ENCODE assay signal across 8 mouse cellular contexts in the genomic region with DNA sequence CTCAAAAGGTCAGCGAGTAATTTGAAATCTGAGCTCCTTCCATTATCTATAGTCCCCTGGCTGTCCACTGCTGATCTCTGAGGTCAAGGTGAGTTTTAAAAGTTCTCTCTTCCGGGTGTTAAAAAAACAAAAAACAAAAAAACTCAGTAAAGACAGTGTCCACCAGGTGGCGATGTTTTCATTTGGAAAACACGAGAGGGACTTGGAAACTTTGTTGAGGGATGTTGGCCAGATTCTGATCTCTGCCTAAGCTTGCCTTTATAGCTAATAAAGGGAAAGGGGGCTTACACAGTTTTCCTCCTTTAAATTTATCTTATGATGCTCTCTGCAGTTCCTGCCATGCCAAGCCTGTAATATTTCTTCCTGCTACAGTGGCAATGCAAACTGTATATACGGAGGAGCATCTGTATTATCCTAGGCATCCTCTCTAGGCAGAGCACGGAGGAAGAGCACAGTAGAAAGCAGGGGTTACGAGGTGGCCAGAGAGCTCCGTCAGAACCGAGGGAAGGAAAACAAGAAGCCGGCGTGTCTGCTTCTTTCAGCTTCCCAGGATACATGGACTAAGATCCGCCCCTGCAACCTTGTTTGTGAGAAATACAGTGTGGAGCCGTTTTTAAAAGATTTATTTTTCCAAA.
A peak's percentile ranks its signal among the peaks of the same experiment; 100 is the strongest.
DNase-seq lines count a peak whose midpoint lies in the region; ATAC-seq and TF ChIP-seq lines count a peak whose summit lies in the region.

No protein-coding gene starts in this region.

- no peaks in the 10 kb centered on the region for H3K36me3 ChIP-seq in intestine, embryonic 15.5 days
- H3K36me3 ChIP-seq in limb, embryonic 14.5 days (ENCODE audit: control insufficient read depth, insufficient read depth, low read length): no peaks in the 10 kb centered on the region

- H3K27ac ChIP-seq in intestine, embryonic 15.5 days: no peak overlapping the region
- H3K27ac ChIP-seq in limb, embryonic 14.5 days (replicated peaks; ENCODE audit: low read depth, low read length): no peak overlapping the region

- WGBS in intestine, embryonic 15.5 days: 28% methylated on average over 13 of the region's 13 CpGs
- WGBS in limb, embryonic 14.5 days: 15% methylated on average over 13 of the region's 13 CpGs

- no peak overlapping the region; the same call in 1 of the 2 replicates for H3K4me2 ChIP-seq in intestine, embryonic 15.5 days (replicated peaks)
- peak overlapping the region; percentile 35; the same call in 1 of the 2 replicates for H3K4me2 ChIP-seq in limb, embryonic 14.5 days (replicated peaks; ENCODE audit: low read depth, low read length, severe bottlenecking)

- H3K9me3 ChIP-seq in intestine, embryonic 15.5 days: no peaks in the 10 kb centered on the region
- no peaks in the 10 kb centered on the region for H3K9me3 ChIP-seq in limb, embryonic 14.5 days (ENCODE audit: control insufficient read depth, low read length)

- no peak for TF ChIP-seq POLR2A in limb, embryonic 14.5 days (IDR thresholded peaks at IDR 0.05; ENCODE audit: borderline replicate concordance, extremely low read depth, insufficient read depth, insufficient read length)

- no peak overlapping the region for H3K4me3 ChIP-seq in intestine, embryonic 15.5 days (replicated peaks)
- H3K4me3 ChIP-seq in limb, embryonic 14.5 days (replicated peaks; ENCODE audit: low read length): no peak overlapping the region

- H3K27me3 ChIP-seq in intestine, embryonic 15.5 days (replicated peaks): no peaks in the 10 kb centered on the region
- no peaks in the 10 kb centered on the region for H3K27me3 ChIP-seq in limb, embryonic 14.5 days (ENCODE audit: control insufficient read depth, insufficient read depth, low read length)

- H3K9ac ChIP-seq in intestine, embryonic 15.5 days: no peak overlapping the region
- no peak overlapping the region for H3K9ac ChIP-seq in limb, embryonic 14.5 days (ENCODE audit: low read depth, low read length, severe bottlenecking)

- peak; percentile 48 for DNase-seq in layer of hippocampus, adult 11-12 months (ENCODE audit: low spot score)
- DNase-seq in layer of hippocampus, adult 9-11 months: no peak
- peak; percentile 79 for DNase-seq in ZHBTc4 (ENCODE audit: low read depth, low spot score)
- DNase-seq in embryo, embryonic 11.5 days (ENCODE audit: low read depth, low spot score): peak; percentile 60
- peak; percentile 88 for DNase-seq in limb, embryonic 14.5 days (ENCODE audit: low spot score)
- peak; percentile 44 for DNase-seq in retina, postnatal 7 days (ENCODE audit: low read depth, low spot score)
- no peak for DNase-seq in spleen, postnatal 14 days (ENCODE audit: low spot score in 2 of 2)

- no peaks in the 10 kb centered on the region for H3K4me1 ChIP-seq in intestine, embryonic 15.5 days (replicated peaks)
- peaks cover 5% of the 10 kb centered on the region for H3K4me1 ChIP-seq in limb, embryonic 14.5 days (ENCODE audit: control insufficient read depth, insufficient read depth, low read length)

- ATAC-seq in intestine, embryonic 15.5 days: 0 out of 2 replicates have a peak, but pooled peaks have one; percentile 45
- 0 out of 2 replicates have a peak, but pooled peaks have one; percentile 26 for ATAC-seq in limb, embryonic 14.5 days (ENCODE audit: low FRiP score, low read depth)

Comparison
In these comparisons a context has a peak if more than half of its experiments do, and no peak if none do; other contexts are left out.
1. DNase-seq: peak in layer of hippocampus, adult 11-12 months (single experiment), ZHBTc4 (single experiment), embryo, embryonic 11.5 days (single experiment), limb, embryonic 14.5 days (single experiment) and retina, postnatal 7 days (single experiment); none in layer of hippocampus, adult 9-11 months (single experiment) and spleen, postnatal 14 days (0 of 2).